Mouse (Mus musculus) brain, adult 2 months (tissue): ENCODE measurements around the gene 4931414P19Rik.

Experiments
- DNase-seq: peaks from one replicate; pipeline ENCODE4 v3.0.0; 2011; ENCODE audit warnings: low read depth, low spot score

4931414P19Rik gene

DNA sequence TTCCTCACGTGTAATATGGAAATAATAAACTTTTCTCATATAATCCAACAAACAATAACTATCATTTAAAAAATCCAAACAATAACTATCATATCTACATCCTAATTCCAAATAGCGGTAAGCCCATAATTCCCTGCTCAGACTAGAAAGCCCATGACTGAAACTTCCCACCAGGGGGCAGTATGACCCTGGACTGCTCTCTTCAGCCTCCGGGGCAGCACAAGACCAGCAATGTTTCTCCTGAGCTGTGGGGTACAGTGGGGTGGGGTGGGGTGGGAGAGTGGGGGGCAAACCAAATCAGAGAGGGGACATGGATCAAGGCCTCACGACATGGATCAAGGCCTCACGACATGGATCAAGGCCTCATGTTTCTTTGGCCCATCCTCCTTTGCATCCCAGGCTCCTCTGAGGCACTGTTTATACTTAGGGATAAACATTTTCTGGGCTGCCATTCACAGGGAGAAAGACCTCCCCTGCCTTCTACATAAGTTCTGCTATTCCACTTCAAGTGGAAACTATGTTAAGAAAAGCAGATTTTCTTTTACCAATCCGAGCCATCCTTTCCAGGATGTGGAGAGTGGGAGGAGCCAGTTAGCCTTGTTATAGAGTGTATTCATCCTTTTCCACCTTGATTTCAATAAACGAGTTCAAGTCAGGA, 22.0 kb downstream of the 4931414P19Rik start:
- DNase-seq, result peak; percentile 75

- no peak for DNase-seq
Observed at GRCm38 (mm10) chr14:54582536-54582935, 23.3 kb downstream of the 4931414P19Rik start.

DNA sequence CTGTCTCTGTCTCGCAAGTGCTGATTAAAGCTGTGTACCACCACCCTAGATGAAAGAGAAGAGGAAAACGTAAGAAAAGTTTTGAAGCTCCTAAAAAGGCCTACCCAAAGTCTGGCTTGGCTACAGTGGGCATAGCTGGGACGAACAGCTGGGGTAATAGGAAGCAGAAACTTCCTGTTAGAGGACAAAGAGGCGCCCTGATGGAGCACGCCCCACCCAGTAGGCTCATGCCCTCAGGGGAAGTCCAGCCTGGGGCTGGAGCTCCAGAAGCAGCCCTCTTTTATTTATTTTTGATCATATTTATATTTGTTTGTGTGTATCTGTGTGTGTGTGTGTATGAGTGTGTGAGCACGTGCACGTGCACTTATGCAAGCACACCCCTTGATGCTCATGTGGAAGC, 26.2 kb downstream of the 4931414P19Rik start:
- DNase-seq, result no peak

DNA sequence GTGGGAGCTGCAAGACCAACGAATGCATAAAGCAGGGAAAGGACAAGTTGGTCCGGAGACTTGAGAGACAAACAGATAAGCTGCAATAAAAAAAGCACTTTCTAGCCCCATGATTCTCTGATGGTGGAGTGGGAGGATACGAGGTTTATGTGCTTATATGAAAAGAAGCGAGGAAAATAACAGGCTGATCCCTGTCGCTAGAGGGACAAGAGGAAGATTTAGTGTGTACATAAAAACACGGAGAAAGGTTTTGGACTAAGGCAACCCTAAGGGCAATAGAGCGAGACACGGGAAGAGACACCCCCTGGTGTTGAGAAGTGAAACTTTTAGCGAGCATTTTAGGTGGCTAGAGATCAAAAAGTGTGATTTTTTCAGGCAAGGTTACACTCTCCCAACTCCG, 27.7 kb downstream of the 4931414P19Rik start:
- DNase-seq, result peak; percentile 41

DNA sequence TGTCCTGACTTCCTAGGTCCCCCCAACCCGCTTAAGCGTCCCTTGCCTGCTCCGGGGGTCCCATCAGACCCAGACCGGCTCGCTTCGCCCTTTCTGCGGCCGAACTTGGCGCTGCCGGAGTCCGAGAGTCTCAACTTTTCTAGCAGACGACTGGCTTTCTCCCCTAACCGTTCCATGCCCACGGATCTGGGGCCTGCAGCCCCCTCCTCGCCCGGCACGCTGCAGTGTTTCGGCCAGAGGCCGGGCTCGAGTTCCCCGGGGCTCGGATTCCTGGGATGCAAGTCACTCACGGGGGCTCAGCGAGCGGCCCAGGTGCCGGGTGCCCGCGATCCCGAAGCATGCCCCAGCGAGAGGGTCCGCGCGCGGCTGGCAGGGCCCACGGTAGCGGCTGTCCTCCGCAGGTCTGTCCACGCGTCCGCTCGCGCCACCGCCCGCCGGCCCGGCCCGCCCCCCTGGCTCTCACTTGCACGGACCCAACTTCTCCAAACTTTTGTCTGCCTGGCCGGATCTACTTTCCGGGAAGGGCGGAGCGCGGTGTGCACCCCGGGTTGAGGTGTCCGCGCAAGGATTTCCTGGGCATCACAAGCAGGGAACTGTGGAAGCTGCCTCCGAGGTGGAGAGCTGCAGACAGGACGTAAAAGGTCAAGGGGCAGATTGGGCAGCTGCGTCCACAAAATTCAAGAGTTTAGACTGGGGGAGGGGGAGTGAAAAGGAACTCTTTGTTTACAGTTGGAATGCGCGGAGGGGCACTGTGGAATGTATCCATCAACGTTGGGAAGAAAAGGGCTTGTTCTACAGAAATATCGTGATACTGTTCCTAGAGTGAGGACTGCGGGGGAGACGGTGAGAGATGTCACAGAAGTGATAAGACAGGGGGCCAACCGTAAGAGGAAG, 28.5 kb downstream of the 4931414P19Rik start, which contains the start of gene Ajuba:
Gene Ajuba (minus strand): TSS at position 470 of the 894 bp plus-strand sequence.
- DNase-seq, result peak; percentile 76

- no peak for DNase-seq
Observed at GRCm38 (mm10) chr14:54576241-54577088, 29.3 kb downstream of the 4931414P19Rik start.

DNA sequence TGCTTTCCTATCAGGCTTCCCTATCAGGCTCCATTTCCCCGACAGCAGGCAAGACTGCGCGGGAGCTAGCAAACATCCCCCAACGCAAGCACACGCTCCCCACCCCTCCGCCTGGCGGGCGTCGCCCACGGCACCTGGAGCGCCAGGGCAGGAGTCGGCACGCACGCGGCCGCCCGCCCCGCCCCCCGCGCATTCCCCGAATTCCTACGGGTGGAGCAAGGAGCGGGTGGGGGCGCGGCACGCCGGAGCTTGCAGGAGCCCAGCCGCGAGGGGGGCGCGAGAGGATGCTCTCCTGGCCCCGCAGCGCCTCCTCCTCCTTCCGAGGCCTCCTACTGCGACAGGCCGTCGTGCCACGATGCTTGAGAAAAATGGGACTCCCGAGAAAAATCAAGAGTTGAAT, 30.2 kb downstream of the 4931414P19Rik start:
- no peak for DNase-seq

DNA sequence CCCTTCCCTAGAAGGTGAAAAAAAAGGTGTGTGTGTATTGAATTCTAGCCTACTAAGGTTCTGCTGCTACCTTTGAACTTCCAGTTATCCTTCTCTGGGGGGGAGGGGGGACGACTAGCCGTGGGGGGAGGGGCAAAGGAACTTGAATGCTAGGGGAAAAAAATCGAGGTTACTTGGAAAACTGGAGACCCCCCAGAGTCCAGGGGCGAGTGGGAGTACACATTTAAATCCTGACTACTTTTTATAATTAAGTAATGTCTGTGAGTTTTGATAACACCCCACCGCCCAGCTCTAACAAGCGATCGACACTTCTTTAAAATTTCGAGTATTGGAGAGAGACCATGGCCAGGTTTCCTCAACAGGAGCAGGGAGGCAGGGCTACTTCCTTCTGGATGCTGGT, 30.8 kb downstream of the 4931414P19Rik start:
- DNase-seq, result no peak

- DNase-seq, result no peak
Observed at GRCm38 (mm10) chr14:54574253-54574652, 31.5 kb downstream of the 4931414P19Rik start.

DNA sequence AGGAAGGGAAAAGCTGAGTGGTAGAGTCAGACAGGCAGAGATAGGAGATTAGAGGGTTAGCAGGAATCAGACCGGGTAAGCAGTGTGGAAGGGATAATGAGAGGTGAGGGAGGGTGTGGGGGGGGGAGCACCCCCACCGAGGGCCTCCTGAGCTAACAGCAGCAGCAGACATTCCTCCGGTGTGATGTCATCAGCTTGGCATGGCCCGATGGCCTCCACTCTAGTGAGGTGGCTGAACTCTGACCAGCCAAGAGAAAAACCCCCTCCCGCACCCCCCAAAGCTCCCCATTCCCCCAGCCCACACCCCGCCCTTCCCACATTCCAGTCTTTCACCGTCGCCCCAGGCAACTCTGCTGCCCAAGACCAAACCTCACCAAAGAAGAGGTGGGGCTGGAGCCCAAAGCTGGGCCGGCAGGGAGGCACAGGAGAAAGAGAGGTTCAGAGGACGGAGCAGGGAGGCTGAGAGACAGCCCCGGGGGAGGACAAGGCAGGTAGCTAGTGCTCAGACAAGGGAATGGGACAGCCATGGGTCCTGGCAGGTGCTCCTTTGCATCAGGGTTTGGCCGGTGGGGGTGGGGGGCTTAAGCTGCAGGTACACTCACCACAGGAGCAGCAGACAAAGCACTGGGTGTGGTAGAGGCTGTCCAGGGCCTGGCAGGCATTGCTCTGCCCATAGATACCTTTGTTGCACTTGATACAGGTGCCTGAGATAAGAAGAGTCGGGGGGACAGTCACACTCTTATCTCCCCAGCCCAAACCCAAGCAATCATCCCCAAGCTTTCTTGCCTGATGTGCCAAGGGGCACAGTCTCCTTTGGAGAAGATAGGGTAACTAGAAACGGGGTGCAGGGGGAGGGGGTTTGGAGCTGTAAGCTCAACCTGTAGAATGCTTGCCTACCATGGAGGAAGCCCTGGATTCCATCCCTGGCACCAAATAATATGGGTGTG, 32.7 kb downstream of the 4931414P19Rik start:
- DNase-seq, result no peak

DNA sequence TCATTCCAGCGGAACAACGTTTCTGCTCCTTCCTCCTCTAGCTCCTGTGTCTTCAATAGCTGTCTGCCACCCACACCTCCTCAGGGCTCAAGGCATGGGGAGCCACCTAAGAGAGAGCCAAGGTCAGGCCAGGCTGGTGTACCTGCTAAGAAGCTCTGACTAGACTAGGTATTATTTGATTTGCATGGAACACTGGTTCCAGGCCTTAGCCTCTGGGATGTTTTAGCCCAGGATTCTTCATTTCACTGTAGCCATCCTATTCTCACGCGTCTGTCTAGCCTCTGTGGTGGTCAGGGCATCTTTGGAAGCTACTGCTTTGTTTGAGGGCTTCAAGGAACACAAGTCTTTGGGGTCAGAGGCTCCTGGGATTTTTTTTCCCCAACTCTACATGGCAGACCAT, 33.7 kb downstream of the 4931414P19Rik start:
- no peak for DNase-seq

GRCm38 (mm10) chr14:54569451-54570392, 36.1 kb downstream of the 4931414P19Rik start:
- DNase-seq, result no peak

GRCm38 (mm10) chr14:54568694-54569414, 36.9 kb downstream of the 4931414P19Rik start:
- DNase-seq, result peak; percentile 87

- DNase-seq, result no peak
Observed at GRCm38 (mm10) chr14:54560527-54561242, 45.1 kb downstream of the 4931414P19Rik start.

- DNase-seq, result no peak
Observed at GRCm38 (mm10) chr14:54557330-54557729, 48.5 kb downstream of the 4931414P19Rik start.

DNA sequence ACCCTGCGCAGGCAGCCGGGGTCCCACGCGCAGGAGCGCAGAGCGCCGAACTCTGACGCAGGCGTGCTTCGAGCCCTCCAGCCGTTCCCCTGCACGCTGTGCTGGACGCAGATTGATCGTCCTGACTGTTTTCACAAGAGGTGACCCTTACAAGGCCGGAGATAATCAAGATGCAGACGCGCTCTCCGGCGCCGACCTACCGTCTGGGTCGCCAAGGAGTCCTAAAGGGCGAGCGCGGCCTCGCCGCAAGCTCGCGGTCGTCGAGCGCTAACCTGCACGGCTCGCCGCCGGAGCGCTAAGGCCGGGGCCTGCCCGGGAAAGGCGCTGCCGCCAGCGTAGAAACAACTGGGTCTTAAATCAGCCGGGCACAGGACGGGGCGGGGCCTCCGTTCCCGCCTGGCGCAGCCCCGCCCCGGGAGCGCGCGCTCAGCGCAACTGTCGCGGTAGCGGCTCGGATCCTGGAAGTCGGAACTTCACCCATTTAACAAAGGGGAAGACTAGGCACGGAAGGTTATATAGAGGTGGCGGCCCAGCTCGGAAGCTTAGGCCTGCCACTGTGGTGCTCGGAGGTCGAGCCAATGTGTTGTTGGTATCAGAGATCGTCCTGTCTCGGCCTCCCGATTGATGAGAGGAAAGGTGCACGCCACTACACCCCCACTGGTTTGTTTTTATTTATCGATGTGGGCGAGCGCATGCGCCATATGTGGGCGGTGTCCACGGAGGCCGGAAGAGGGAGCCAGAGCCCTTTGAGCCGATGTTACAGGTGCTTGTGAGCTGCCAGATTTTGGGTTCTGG, 51.6 kb downstream of the 4931414P19Rik start, which contains the start of gene Haus4:
Gene Haus4 (minus strand): TSS at position 642 of the 795 bp plus-strand sequence.
- peak; percentile 85 for DNase-seq

DNA sequence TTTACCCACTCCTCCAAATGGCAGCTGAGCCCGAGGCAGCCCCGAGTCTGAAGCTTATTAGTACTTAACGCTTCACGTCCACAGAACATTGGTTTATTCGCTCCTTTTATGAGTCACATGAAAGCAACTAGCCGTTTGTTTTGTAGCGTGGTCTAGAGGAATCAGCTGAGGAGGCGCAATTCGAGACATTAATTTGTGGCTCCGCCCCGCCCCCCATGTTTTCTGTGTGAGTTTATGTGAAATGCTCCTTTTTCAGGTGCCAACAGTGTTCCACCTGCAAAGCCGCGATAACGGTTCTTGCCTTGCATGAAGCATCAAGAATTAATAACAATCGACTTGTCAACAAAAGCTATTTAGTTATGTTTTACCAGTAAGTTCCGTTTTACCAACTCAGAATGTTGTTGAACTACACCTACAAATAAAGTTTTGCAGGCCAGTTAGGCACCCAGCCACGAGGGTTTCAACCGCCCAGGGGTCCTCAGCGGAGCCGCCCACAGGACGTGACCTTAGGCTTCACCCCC, 52.3 kb downstream of the 4931414P19Rik start:
- DNase-seq, result peak; percentile 17
